Mouse (Mus musculus): ENCODE measurements around the gene Zfp870. TPM values are rescaled to one million over a fixed set of nuclear protein-coding genes. Genes with fewer than 3 reads are reported as not detected.
"Not testable (repeated sequence)": the region's sequence is repeated elsewhere in the genome, so short reads cannot be mapped to it uniquely, and the experiment has no call there.

Zfp870 gene
- polyA plus RNA-seq, 1 experiment from 2014 or later: 8.7 TPM

GRCm38 (mm10) chr17:32880320-32881218 lies 10.9 kb downstream of the Zfp870 start:
- H3K9me3 ChIP-seq (ENCODE audit: control insufficient read depth, low read depth, low read length): no peaks in the 10 kb centered on the region
- H3K27me3 ChIP-seq (ENCODE audit: control insufficient read depth, insufficient read depth, low read length): no peaks in the 10 kb centered on the region
- no peak overlapping the region for H3K9ac ChIP-seq (replicated peaks; ENCODE audit: low read depth, low read length)
- ATAC-seq (ENCODE audit: insufficient number of reproducible peaks, insufficient read depth, low FRiP score, low read depth): no peak
- H3K36me3 ChIP-seq (ENCODE audit: control insufficient read depth, insufficient read depth, low read length): peaks cover 24% of the 10 kb centered on the region
- no peaks in the 10 kb centered on the region for H3K4me1 ChIP-seq (ENCODE audit: control insufficient read depth, insufficient read depth, low read length)
- WGBS: 89% methylated on average over 14 of the region's 14 CpGs
- no peak overlapping the region for H3K4me3 ChIP-seq (ENCODE audit: low read depth, low read length)
- H3K27ac ChIP-seq (ENCODE audit: low read length): no peak overlapping the region
- no peak overlapping the region for H3K4me2 ChIP-seq (replicated peaks; ENCODE audit: low read depth, low read length)

GRCm38 (mm10) chr17:32878773-32879172 lies 12.7 kb downstream of the Zfp870 start:
- Histone ChIP-seq H3K27me3 (ENCODE audit: control insufficient read depth, insufficient read depth, low read length) (no peaks in the 10 kb centered on the region), H3K4me1 (ENCODE audit: control insufficient read depth, insufficient read depth, low read length) (no peaks in the 10 kb centered on the region), H3K36me3 (ENCODE audit: control insufficient read depth, insufficient read depth, low read length) (peaks cover 17% of the 10 kb centered on the region), H3K9ac (replicated peaks; ENCODE audit: low read depth, low read length) (no peak overlapping the region), H3K27ac (ENCODE audit: low read length) (no peak overlapping the region), H3K4me2 (replicated peaks; ENCODE audit: low read depth, low read length) (no peak overlapping the region), H3K4me3 (ENCODE audit: low read depth, low read length) (no peak overlapping the region), H3K9me3 (ENCODE audit: control insufficient read depth, low read depth, low read length) (no peaks in the 10 kb centered on the region)
- no peak for ATAC-seq (ENCODE audit: insufficient number of reproducible peaks, insufficient read depth, low FRiP score, low read depth)
- WGBS: 89% methylated on average over 11 of the region's 11 CpGs

GRCm38 (mm10) chr17:32877471-32878171 lies 13.8 kb downstream of the Zfp870 start:
- H3K4me1 ChIP-seq (ENCODE audit: control insufficient read depth, insufficient read depth, low read length): no peaks in the 10 kb centered on the region
- no peak overlapping the region for H3K9ac ChIP-seq (replicated peaks; ENCODE audit: low read depth, low read length)
- no peaks in the 10 kb centered on the region for H3K9me3 ChIP-seq (ENCODE audit: control insufficient read depth, low read depth, low read length)
- no peak overlapping the region for H3K4me3 ChIP-seq (ENCODE audit: low read depth, low read length)
- no peaks in the 10 kb centered on the region for H3K27me3 ChIP-seq (ENCODE audit: control insufficient read depth, insufficient read depth, low read length)
- peak overlapping the region; percentile 24 for H3K4me2 ChIP-seq (replicated peaks; ENCODE audit: low read depth, low read length)
- ATAC-seq (ENCODE audit: insufficient number of reproducible peaks, insufficient read depth, low FRiP score, low read depth): peak; percentile 63; the same call in 1 of the 2 replicates
- peaks cover 5% of the 10 kb centered on the region; the same call in 1 of the 2 replicates for H3K36me3 ChIP-seq (ENCODE audit: control insufficient read depth, insufficient read depth, low read length)
- no peak overlapping the region for H3K27ac ChIP-seq (ENCODE audit: low read length)
- WGBS: 7% methylated on average over 22 of the region's 22 CpGs

- H3K4me3 ChIP-seq (ENCODE audit: low read depth, low read length): no peak overlapping the region
- no peak overlapping the region for H3K4me2 ChIP-seq (replicated peaks; ENCODE audit: low read depth, low read length)
- no peaks in the 10 kb centered on the region for H3K4me1 ChIP-seq (ENCODE audit: control insufficient read depth, insufficient read depth, low read length)
- no peak for ATAC-seq (ENCODE audit: insufficient number of reproducible peaks, insufficient read depth, low FRiP score, low read depth)
- no peaks in the 10 kb centered on the region for H3K27me3 ChIP-seq (ENCODE audit: control insufficient read depth, insufficient read depth, low read length)
- no peak overlapping the region for H3K27ac ChIP-seq (ENCODE audit: low read length)
- H3K36me3 ChIP-seq (ENCODE audit: control insufficient read depth, insufficient read depth, low read length): no peaks in the 10 kb centered on the region
- WGBS: 67% methylated on average over 5 of the region's 5 CpGs
- H3K9ac ChIP-seq (replicated peaks; ENCODE audit: low read depth, low read length): no peak overlapping the region
- no peaks in the 10 kb centered on the region for H3K9me3 ChIP-seq (ENCODE audit: control insufficient read depth, low read depth, low read length)
Measured at GRCm38 (mm10) chr17:32872696-32873095, 18.7 kb downstream of the Zfp870 start.

- Histone ChIP-seq H3K9me3 (ENCODE audit: control insufficient read depth, low read depth, low read length) (no peaks in the 10 kb centered on the region), H3K4me1 (ENCODE audit: control insufficient read depth, insufficient read depth, low read length) (no peaks in the 10 kb centered on the region), H3K4me2 (replicated peaks; ENCODE audit: low read depth, low read length) (no peak overlapping the region), H3K4me3 (ENCODE audit: low read depth, low read length) (no peak overlapping the region), H3K27ac (ENCODE audit: low read length) (no peak overlapping the region), H3K27me3 (ENCODE audit: control insufficient read depth, insufficient read depth, low read length) (no peaks in the 10 kb centered on the region), H3K9ac (replicated peaks; ENCODE audit: low read depth, low read length) (no peak overlapping the region), H3K36me3 (ENCODE audit: control insufficient read depth, insufficient read depth, low read length) (no peaks in the 10 kb centered on the region)
- ATAC-seq (ENCODE audit: insufficient number of reproducible peaks, insufficient read depth, low FRiP score, low read depth): no peak
- WGBS: 73% methylated on average over 4 of the region's 4 CpGs
Measured at GRCm38 (mm10) chr17:32872091-32872490, 19.4 kb downstream of the Zfp870 start.

- H3K4me2 ChIP-seq (replicated peaks; ENCODE audit: low read depth, low read length): no peak overlapping the region
- no peak for ATAC-seq (ENCODE audit: insufficient number of reproducible peaks, insufficient read depth, low FRiP score, low read depth)
- no peaks in the 10 kb centered on the region for H3K36me3 ChIP-seq (ENCODE audit: control insufficient read depth, insufficient read depth, low read length)
- H3K9ac ChIP-seq (replicated peaks; ENCODE audit: low read depth, low read length): no peak overlapping the region
- H3K4me3 ChIP-seq (ENCODE audit: low read depth, low read length): no peak overlapping the region
- no peaks in the 10 kb centered on the region for H3K4me1 ChIP-seq (ENCODE audit: control insufficient read depth, insufficient read depth, low read length)
- H3K27ac ChIP-seq (ENCODE audit: low read length): no peak overlapping the region
- H3K27me3 ChIP-seq (ENCODE audit: control insufficient read depth, insufficient read depth, low read length): no peaks in the 10 kb centered on the region
- 94% methylated on average over 1 of the region's 1 CpGs for WGBS
- H3K9me3 ChIP-seq (ENCODE audit: control insufficient read depth, low read depth, low read length): no peaks in the 10 kb centered on the region
Measured at GRCm38 (mm10) chr17:32871483-32871882, 20.0 kb downstream of the Zfp870 start.

- H3K9ac ChIP-seq (replicated peaks; ENCODE audit: low read depth, low read length): not testable (repeated sequence)
- 77% methylated on average over 3 of the region's 7 CpGs for WGBS
Measured at GRCm38 (mm10) chr17:32867266-32867665, 24.2 kb downstream of the Zfp870 start.

GRCm38 (mm10) chr17:32856713-32857112 lies 34.7 kb downstream of the Zfp870 start:
- not testable (repeated sequence) for H3K9ac ChIP-seq (replicated peaks; ENCODE audit: low read depth, low read length); H3K4me2 ChIP-seq (replicated peaks; ENCODE audit: low read depth, low read length); H3K27ac ChIP-seq (ENCODE audit: low read length); H3K27me3 ChIP-seq (ENCODE audit: control insufficient read depth, insufficient read depth, low read length); ATAC-seq (ENCODE audit: insufficient number of reproducible peaks, insufficient read depth, low FRiP score, low read depth); H3K4me1 ChIP-seq (ENCODE audit: control insufficient read depth, insufficient read depth, low read length); H3K9me3 ChIP-seq (ENCODE audit: control insufficient read depth, low read depth, low read length); H3K36me3 ChIP-seq (ENCODE audit: control insufficient read depth, insufficient read depth, low read length); H3K4me3 ChIP-seq (ENCODE audit: low read depth, low read length)
- WGBS: 61% methylated on average over 2 of the region's 6 CpGs

More at GRCm38 (mm10) chr17:32867266-32867665, 24.2 kb downstream of the Zfp870 start:
- not testable (repeated sequence) for H3K27me3 ChIP-seq (ENCODE audit: control insufficient read depth, insufficient read depth, low read length); H3K27ac ChIP-seq (ENCODE audit: low read length); ATAC-seq (ENCODE audit: insufficient number of reproducible peaks, insufficient read depth, low FRiP score, low read depth); H3K9me3 ChIP-seq (ENCODE audit: control insufficient read depth, low read depth, low read length); H3K4me2 ChIP-seq (replicated peaks; ENCODE audit: low read depth, low read length); H3K36me3 ChIP-seq (ENCODE audit: control insufficient read depth, insufficient read depth, low read length); H3K4me3 ChIP-seq (ENCODE audit: low read depth, low read length); H3K4me1 ChIP-seq (ENCODE audit: control insufficient read depth, insufficient read depth, low read length)

All from stomach, embryonic 14.5 days (tissue).